Mouse (Mus musculus) cerebellum, adult 2 months (tissue): ENCODE results near the gene Clec16a. TPM values are rescaled to one million over a fixed set of nuclear protein-coding genes. Genes with fewer than 3 reads are reported as not detected.

Experiments
- DNase-seq, 2 experiments: peaks; one replicate each; pipeline ENCODE4 v3.0.0; 2021
- H3K27ac ChIP-seq: fragments of 200-500 bp; 2 replicates; pipeline ENCODE4 v1.5.1; 2012; ENCODE audit warnings: low read length, control low read depth, inconsistent platforms; ENCODE audit not compliant: insufficient read depth
- H3K27me3 ChIP-seq: fragments of 200-500 bp; 2 replicates; pipeline ENCODE4 v1.6.1; 2012; ENCODE audit warnings: inconsistent platforms, mild to moderate bottlenecking, low read length, moderate library complexity; ENCODE audit not compliant: control insufficient read depth, insufficient read depth
- H3K4me1 ChIP-seq: fragments of 200-500 bp; 2 replicates; pipeline ENCODE4 v1.6.1; 2011; ENCODE audit warnings: low read length; ENCODE audit not compliant: control insufficient read depth, insufficient read depth
- H3K4me3 ChIP-seq: fragments of 200-500 bp; replicated peaks from 2 replicates; pipeline ENCODE3; 2011; ENCODE audit warnings: mild to moderate bottlenecking, low read depth, low read length, control low read depth; ENCODE audit not compliant: insufficient read depth
- CTCF ChIP-seq: fragments of 200-500 bp; IDR thresholded peaks from 2 replicates; pipeline ENCODE4 v1.5.1; 2011; ENCODE audit warnings: low read depth, mild to moderate bottlenecking, control low read depth, low read length, moderate library complexity, borderline replicate concordance; ENCODE audit not compliant: insufficient read depth
- POLR2A ChIP-seq: fragments of 200-500 bp; IDR thresholded peaks from 2 replicates; pipeline ENCODE4 v1.6.1; 2011; ENCODE audit warnings: low read length, control low read depth, borderline replicate concordance; ENCODE audit not compliant: insufficient read depth
- WGBS: fragments of 180-500 bp; shearing (Covaris S2); methylation state at CpG from one replicate; pipeline ENCODE4 v1.1.7; 2018; 5-methylcytosine and 5-hydroxymethylcytosine counted together
- polyA plus RNA-seq: library from polyadenylated mRNA; depleted of rRNA; stranded (reverse); fragments of >200 nt; gene quantifications from 2 replicates; pipeline ENCODE4 v1.2.3, GENCODE M21; 2012

The Clec16a gene
- polyA plus RNA-seq, 1 experiment, result 48.7 TPM

- H3K27me3 ChIP-seq, result no peaks in the 10 kb centered on the region
- H3K27ac ChIP-seq, result no peak overlapping the region
- no peak for DNase-seq
- no peak overlapping the region for H3K4me3 ChIP-seq
- H3K4me1 ChIP-seq, result 0 out of 2 replicates have a peak, but pooled peaks cover 2% of the 10 kb centered on the region
- 93% methylated on average over 4 of the region's 4 CpGs for WGBS
- no peak for TF ChIP-seq CTCF
- TF ChIP-seq POLR2A, result no peak
Observed at GRCm38 (mm10) chr16:10727630-10728029, 182.5 kb downstream of the Clec16a start.

GRCm38 (mm10) chr16:10728886-10729285 lies 183.7 kb downstream of the Clec16a start:
- H3K4me1 ChIP-seq, result no peaks in the 10 kb centered on the region
- H3K4me3 ChIP-seq, result no peak overlapping the region
- no peak overlapping the region for H3K27ac ChIP-seq
- TF ChIP-seq POLR2A (no peak), CTCF (no peak)
- H3K27me3 ChIP-seq, result no peaks in the 10 kb centered on the region
- 64% methylated on average over 3 of the region's 3 CpGs for WGBS
- no peak for DNase-seq

GRCm38 (mm10) chr16:10730941-10731340 lies 185.8 kb downstream of the Clec16a start:
- no peak for DNase-seq
- Histone ChIP-seq H3K4me1 (no peaks in the 10 kb centered on the region), H3K27me3 (no peaks in the 10 kb centered on the region), H3K4me3 (no peak overlapping the region), H3K27ac (no peak overlapping the region)
- 79% methylated on average over 4 of the region's 4 CpGs for WGBS
- TF ChIP-seq POLR2A (no peak), CTCF (no peak)

GRCm38 (mm10) chr16:10731785-10732184 lies 186.6 kb downstream of the Clec16a start:
- TF ChIP-seq CTCF (no peak), POLR2A (no peak)
- Histone ChIP-seq H3K4me3 (no peak overlapping the region), H3K4me1 (no peaks in the 10 kb centered on the region), H3K27ac (no peak overlapping the region), H3K27me3 (no peaks in the 10 kb centered on the region)
- no peak for DNase-seq
- 69% methylated on average over 4 of the region's 4 CpGs for WGBS

- no peaks in the 10 kb centered on the region for H3K4me1 ChIP-seq
- no peak overlapping the region for H3K27ac ChIP-seq
- H3K4me3 ChIP-seq, result no peak overlapping the region
- H3K27me3 ChIP-seq, result no peaks in the 10 kb centered on the region
- no peak for DNase-seq
- TF ChIP-seq CTCF (no peak), POLR2A (no peak)
- 94% methylated on average over 5 of the region's 5 CpGs for WGBS
Observed at GRCm38 (mm10) chr16:10732421-10732820, 187.3 kb downstream of the Clec16a start.

GRCm38 (mm10) chr16:10735781-10736180 lies 190.6 kb downstream of the Clec16a start:
- Histone ChIP-seq H3K27ac (no peak overlapping the region), H3K4me1 (no peaks in the 10 kb centered on the region), H3K27me3 (no peaks in the 10 kb centered on the region), H3K4me3 (no peak overlapping the region)
- TF ChIP-seq POLR2A (no peak), CTCF (no peak)
- DNase-seq, result no peak
- 52% methylated on average over 2 of the region's 2 CpGs for WGBS

GRCm38 (mm10) chr16:10736364-10736763 lies 191.2 kb downstream of the Clec16a start:
- Histone ChIP-seq H3K27ac (no peak overlapping the region), H3K4me1 (no peaks in the 10 kb centered on the region), H3K27me3 (no peaks in the 10 kb centered on the region), H3K4me3 (no peak overlapping the region)
- WGBS, result 79% methylated on average over 10 of the region's 10 CpGs
- no peak for TF ChIP-seq CTCF
- TF ChIP-seq POLR2A, result no peak
- DNase-seq, result no peak

GRCm38 (mm10) chr16:10737571-10737970 lies 192.4 kb downstream of the Clec16a start:
- TF ChIP-seq POLR2A (no peak), CTCF (no peak)
- Histone ChIP-seq H3K4me3 (no peak overlapping the region), H3K27me3 (no peaks in the 10 kb centered on the region), H3K4me1 (no peaks in the 10 kb centered on the region), H3K27ac (no peak overlapping the region)
- 81% methylated on average over 2 of the region's 2 CpGs for WGBS
- DNase-seq, result no peak

- no peaks in the 10 kb centered on the region for H3K27me3 ChIP-seq
- no peak overlapping the region for H3K27ac ChIP-seq
- 78% methylated on average over 3 of the region's 3 CpGs for WGBS
- no peak for TF ChIP-seq CTCF
- TF ChIP-seq POLR2A, result no peak
- H3K4me1 ChIP-seq, result no peaks in the 10 kb centered on the region
- no peak for DNase-seq
- H3K4me3 ChIP-seq, result no peak overlapping the region
Observed at GRCm38 (mm10) chr16:10738866-10739265, 193.7 kb downstream of the Clec16a start.
